Mouse (Mus musculus): ENCODE data around the gene Palld. TPM values are rescaled to one million over a fixed set of nuclear protein-coding genes. Genes with fewer than 3 reads are reported as not detected.

Palld gene
- total RNA-seq, 2 experiments from 2014 or later: 148 to 150 TPM

GRCm38 (mm10) chr8:61774161-61774560 lies 128.3 kb downstream of the Palld start:
- no peak for DNase-seq

- no peak for DNase-seq
These were observed 128.8 kb downstream of the Palld start for GRCm38 (mm10) chr8:61773595-61774088.

DNA sequence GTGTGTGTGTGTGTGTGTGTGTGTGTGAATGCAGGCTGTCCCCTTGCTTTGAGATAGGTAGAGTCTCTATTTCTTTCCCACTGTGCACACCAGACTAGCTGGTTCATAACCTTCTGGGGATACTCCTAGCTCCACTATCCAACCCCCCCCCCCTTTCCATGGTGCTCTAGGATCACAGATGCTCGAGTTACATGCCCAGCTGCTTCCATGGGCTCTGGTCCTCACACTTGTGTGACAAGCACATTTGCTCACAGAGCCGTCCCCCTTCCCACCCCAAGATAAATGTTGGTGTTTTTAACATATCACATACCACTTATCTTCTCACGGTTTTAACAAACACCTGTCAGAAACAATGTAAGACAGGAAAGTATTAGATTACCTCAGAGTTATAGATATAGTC lies 131.2 kb downstream of the Palld start:
- no peak for DNase-seq

- DNase-seq: no peak
These were observed 133.1 kb downstream of the Palld start for GRCm38 (mm10) chr8:61769340-61769879.

DNA sequence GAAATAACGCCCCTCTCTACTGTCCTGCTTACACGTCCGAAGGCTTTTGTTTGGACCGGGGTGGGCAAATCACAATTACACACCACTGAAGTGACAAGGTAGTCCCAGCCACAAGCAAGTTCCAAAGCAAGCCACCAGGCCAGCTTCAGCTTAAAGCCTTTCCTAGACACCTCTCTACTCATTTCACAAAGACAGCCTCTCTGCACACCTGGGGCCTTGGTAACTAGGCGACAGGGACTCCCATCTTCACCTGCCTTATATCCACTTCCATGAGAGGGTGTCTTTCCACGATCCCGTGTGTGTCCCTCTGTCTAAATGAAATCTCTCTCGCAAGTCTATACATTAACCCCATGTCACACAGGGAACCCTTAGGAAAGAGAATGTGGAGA lies 142.3 kb downstream of the Palld start:
- DNase-seq: no peak

DNA sequence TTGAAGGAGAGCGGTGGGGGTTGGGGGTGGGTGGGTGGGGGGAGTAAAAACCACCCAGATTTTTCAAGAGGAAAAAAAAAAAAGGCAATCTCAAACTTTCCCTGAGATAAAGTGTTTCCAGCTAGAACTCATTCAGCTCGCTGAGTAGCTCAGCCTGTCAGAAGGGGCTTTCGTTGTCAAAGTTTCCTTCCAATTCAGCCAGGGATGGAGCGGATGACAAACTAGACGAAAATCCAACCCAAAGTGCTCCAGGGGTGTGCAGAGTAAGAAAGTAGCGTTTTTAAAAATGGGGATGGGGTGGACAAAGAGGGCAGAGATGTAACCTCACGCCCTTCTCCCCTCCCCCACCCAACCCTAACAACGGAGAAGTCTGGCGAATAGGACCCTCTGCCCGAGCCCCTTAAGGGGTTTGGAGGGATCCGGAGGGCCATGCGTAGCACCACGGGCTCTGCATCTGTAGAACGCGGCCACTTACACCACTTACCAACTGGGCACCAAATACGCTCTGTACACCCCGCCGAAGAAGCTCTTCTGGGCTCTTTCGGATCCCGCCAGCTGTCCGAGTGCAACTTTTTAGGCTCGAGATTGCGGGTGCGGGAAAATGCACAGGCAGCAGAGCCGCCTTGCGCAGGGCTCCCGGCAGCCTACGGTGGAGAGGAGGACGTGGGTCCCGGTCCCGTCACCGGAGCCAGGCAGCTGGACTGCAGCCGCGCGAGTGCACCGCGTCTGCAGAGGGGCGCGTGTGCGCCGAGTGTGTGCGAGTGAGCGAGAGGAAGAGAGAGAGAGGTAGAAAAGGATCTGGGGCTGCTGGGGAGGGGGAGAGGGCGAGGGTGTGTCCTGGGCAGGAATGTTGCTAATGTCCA lies 142.9 kb downstream of the Palld start:
- DNase-seq: peak; percentile 66

- DNase-seq: no peak
These were observed 143.7 kb downstream of the Palld start for GRCm38 (mm10) chr8:61758686-61759326.

- DNase-seq: no peak
These were observed 145.2 kb downstream of the Palld start for GRCm38 (mm10) chr8:61756971-61757965.

DNA sequence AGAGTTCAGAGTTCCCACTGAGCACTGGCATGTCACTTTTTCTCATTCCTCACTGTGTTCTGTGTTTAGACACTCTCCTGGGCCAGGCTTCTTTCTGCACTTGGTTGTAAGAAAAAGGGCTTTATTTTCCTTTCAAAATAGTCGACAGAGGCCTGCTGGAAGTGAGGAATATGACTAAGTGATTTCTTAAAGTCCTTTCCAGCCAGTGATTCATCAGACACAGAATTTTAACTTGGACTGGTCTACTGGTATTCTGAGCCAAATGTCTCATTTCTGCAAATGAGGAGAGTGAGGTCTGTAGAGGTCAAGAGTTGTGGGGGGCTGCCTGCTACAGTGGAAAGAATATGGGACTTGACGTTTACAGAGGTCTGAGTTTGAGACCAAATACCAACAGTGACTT lies 147.3 kb downstream of the Palld start:
- no peak for DNase-seq

DNA sequence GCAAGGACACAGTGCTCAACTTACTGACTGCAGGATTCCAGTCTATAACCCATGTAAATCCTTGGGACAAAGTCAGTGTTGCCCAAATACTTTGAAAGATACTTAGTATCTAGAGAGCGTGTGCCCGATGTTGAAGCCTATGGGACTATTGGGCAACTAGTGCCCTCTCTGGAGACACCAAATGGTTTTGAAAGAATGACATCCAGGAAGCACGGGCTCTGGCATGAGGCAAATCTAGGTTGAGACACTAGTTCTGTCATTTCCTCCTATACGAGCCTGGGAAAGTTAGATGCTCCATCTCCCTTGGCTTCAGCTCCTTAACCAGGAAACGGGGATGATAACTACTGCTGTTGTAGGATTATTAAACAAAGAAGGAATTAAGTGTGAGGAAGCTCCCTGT lies 155.4 kb downstream of the Palld start:
- no peak for DNase-seq

GRCm38 (mm10) chr8:61745181-61745980 lies 157.1 kb downstream of the Palld start:
- no peak for DNase-seq

- DNase-seq: no peak
These were observed 158.5 kb downstream of the Palld start for GRCm38 (mm10) chr8:61743764-61744562.

DNA sequence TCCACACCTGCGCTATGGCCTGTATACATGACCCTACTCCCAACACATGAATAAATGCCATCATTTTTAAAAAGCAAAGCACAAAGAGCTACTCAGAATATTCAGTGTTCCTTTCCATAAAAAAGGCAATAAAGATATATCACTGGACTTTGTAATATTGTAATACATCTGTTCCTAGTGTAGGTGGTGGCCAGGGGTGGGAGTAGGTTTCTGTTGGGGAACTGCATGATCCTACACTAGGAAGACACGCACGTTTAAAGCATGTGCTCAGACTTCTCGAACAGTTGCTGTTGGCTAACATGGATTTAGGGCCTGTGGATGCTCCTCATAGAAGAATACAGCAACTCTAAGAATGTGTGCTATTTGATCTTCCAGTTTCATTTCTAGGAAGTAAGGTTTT lies 165.0 kb downstream of the Palld start:
- no peak for DNase-seq

GRCm38 (mm10) chr8:61736739-61737243 lies 165.7 kb downstream of the Palld start:
- no peak for DNase-seq

- no peak for DNase-seq
These were observed 166.4 kb downstream of the Palld start for GRCm38 (mm10) chr8:61736117-61736516.

- no peak for DNase-seq
These were observed 168.3 kb downstream of the Palld start for GRCm38 (mm10) chr8:61734164-61734563.

DNA sequence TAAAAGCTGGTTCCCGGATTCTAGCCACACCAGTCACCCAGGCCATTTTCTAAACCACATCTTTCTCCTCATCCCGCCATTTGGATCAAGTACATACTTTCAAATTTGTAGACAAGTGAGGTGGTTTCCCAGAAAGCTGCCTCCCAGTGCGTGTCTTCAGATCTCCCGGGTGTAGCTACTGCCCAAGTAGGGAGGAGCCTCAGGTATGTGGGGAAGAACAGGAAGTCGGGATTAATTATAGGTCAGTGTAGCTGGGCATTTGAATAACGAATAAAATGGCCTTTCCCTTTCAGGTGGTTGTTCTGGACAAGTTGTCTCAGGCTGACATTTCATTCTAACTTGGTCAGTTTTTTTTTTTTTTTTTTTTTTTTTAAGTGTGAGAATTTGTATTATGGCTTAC lies 170.3 kb downstream of the Palld start:
- DNase-seq: no peak

DNA sequence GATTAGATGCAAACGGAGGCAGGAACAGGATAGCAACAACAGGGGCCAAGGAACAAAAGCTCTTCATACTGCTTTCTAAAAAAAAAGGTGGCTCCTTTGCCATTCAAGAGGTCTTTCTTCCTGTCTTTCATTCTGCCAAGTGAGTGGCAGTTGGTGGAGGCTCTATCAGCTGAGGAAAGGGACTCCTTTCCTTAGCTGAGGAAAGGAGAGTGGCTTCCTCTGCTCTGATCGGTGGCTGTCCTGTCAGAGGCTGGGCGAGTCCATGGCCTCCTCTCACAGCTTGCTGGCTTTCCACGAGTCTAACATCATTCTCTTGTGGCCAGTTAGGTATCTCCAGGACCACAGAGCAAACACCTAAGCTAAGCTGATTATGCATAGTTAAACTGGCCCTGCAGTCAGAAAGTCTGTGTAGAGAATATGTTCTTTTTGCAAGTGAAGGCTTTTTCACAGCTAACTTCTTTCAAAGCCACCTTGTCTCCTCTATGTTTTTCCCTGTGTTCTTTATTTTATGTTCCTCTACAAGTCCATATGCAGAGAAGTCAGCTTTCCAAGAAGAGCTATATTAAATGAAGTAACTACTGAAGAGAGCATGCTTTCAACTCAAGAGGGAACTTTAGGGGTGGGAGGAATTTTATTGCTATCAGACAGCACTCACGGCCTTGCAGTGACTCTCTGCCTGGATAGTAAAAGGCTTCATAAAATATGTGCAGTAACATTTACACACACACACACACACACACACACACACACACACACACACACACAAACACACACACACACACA lies 171.0 kb downstream of the Palld start:
- DNase-seq: no peak

GRCm38 (mm10) chr8:61730669-61731068 lies 171.8 kb downstream of the Palld start:
- DNase-seq: no peak

Measured in gastrocnemius, postnatal 10 days (tissue).